Mouse (Mus musculus) limb, embryonic 14.5 days (tissue): ENCODE results near the gene Egfl7. TPM values are rescaled to one million over a fixed set of nuclear protein-coding genes. Genes with fewer than 3 reads are reported as not detected.

Source experiments
- ATAC-seq: fragments of 200-750 bp; cut with Nextera tagmentation; 2 replicates; pipeline ENCODE4 v1.8.0; 2017; ENCODE audit warnings: low read depth, moderate number of reproducible peaks, moderate TSS enrichment; ENCODE audit not compliant: low FRiP score
- DNase-seq: peaks from one replicate; pipeline ENCODE4 v3.0.0-alpha.2; 2015; ENCODE audit warnings: low spot score
- H3K27ac ChIP-seq: fragments of 300-500 bp; sonication (generic); replicated peaks from 2 replicates; pipeline ENCODE4 v1.5.1; 2014; ENCODE audit warnings: low read depth, mild to moderate bottlenecking, low read length, moderate library complexity, mixed read lengths
- H3K27me3 ChIP-seq: fragments of 300-500 bp; sonication (generic); 2 replicates; pipeline ENCODE4 v1.6.1; 2014; ENCODE audit warnings: low read length, mixed read lengths; ENCODE audit not compliant: control insufficient read depth, insufficient read depth
- H3K36me3 ChIP-seq: fragments of 300-500 bp; sonication (generic); 2 replicates; pipeline ENCODE4 v1.6.1; 2014; ENCODE audit warnings: mild to moderate bottlenecking, low read length, moderate library complexity, mixed read lengths; ENCODE audit not compliant: control insufficient read depth, insufficient read depth
- H3K4me1 ChIP-seq: fragments of 300-500 bp; sonication (generic); 2 replicates; pipeline ENCODE4 v1.6.1; 2014; ENCODE audit warnings: antibody characterized with exemption, low read length, mixed read lengths; ENCODE audit not compliant: control insufficient read depth, insufficient read depth
- H3K4me2 ChIP-seq: fragments of 300-500 bp; sonication (generic); replicated peaks from 2 replicates; pipeline ENCODE4 v1.6.1; 2014; ENCODE audit warnings: low read depth, mild to moderate bottlenecking, low read length, moderate library complexity; ENCODE audit not compliant: severe bottlenecking
- H3K4me3 ChIP-seq: fragments of 300-500 bp; sonication (generic); replicated peaks from 2 replicates; pipeline ENCODE4 v1.5.1; 2014; ENCODE audit warnings: low read length
- H3K9ac ChIP-seq: fragments of 300-500 bp; sonication (generic); 2 replicates; pipeline ENCODE4 v1.6.1; 2014; ENCODE audit warnings: mild to moderate bottlenecking, low read depth, low read length, moderate library complexity; ENCODE audit not compliant: severe bottlenecking
- H3K9me3 ChIP-seq: fragments of 300-500 bp; sonication (generic); 2 replicates; pipeline ENCODE4 v1.6.1; 2016; ENCODE audit warnings: low read length; ENCODE audit not compliant: control insufficient read depth
- POLR2A ChIP-seq: fragments of 200-500 bp; IDR thresholded peaks from 2 replicates; pipeline ENCODE4 v1.8.0; 2012; ENCODE audit warnings: inconsistent platforms, mild to moderate bottlenecking, moderate library complexity, borderline replicate concordance; ENCODE audit not compliant: insufficient read depth, insufficient read length; ENCODE audit errors: extremely low read depth
- WGBS: fragments of 180-500 bp; shearing (Covaris S2); extraction: QIAGEN DNeasy Blood & Tissue Kit; methylation state at CpG from one replicate; pipeline ENCODE4 v1.1.7; 2014; 5-methylcytosine and 5-hydroxymethylcytosine counted together
- polyA plus RNA-seq, 2 experiments: library from polyadenylated mRNA; depleted of rRNA in 1 of 2; stranded (reverse) in 1 of 2; unstranded in 1 of 2; fragments of >200 nt; fragmentation: Nextera tagmentation in 1 of 2; extraction: Ambion mirVana in 1 of 2; gene quantifications; 2 replicates each; pipeline versions ENCODE4 v1.2.1 to v1.2.3; 2012 to 2014

The Egfl7 gene
- polyA plus RNA-seq, 2 experiments, result 108 to 262 TPM

- H3K27me3 ChIP-seq, result no peaks in the 10 kb centered on the region
- H3K4me1 ChIP-seq, result no peaks in the 10 kb centered on the region; the same call in 1 of the 2 replicates
- ATAC-seq (no peak), DNase-seq (no peak)
- no peaks in the 10 kb centered on the region for H3K9me3 ChIP-seq
- no peak overlapping the region for H3K9ac ChIP-seq
- TF ChIP-seq POLR2A, result no peak
- H3K36me3 ChIP-seq, result peaks cover 28% of the 10 kb centered on the region
- no peak overlapping the region for H3K4me2 ChIP-seq
- H3K27ac ChIP-seq, result no peak overlapping the region
- no peak overlapping the region for H3K4me3 ChIP-seq
- 96% methylated on average over 7 of the region's 7 CpGs for WGBS
These were observed 10.5 kb downstream of the Egfl7 start for GRCm38 (mm10) chr2:26590282-26590681.

- Histone ChIP-seq H3K4me1 (no peaks in the 10 kb centered on the region; the same call in 1 of the 2 replicates), H3K27me3 (no peaks in the 10 kb centered on the region), H3K4me3 (no peak overlapping the region), H3K9me3 (no peaks in the 10 kb centered on the region), H3K9ac (no peak overlapping the region), H3K36me3 (peaks cover 35% of the 10 kb centered on the region), H3K4me2 (no peak overlapping the region), H3K27ac (no peak overlapping the region)
- ATAC-seq, result no peak
- WGBS, result 87% methylated on average over 7 of the region's 7 CpGs
- no peak for DNase-seq
- no peak for TF ChIP-seq POLR2A
These were observed 11.1 kb downstream of the Egfl7 start for GRCm38 (mm10) chr2:26590962-26591361.

GRCm38 (mm10) chr2:26591416-26591815, 11.6 kb downstream of the Egfl7 start:
- no peak for TF ChIP-seq POLR2A
- Histone ChIP-seq H3K4me3 (no peak overlapping the region), H3K9me3 (no peaks in the 10 kb centered on the region), H3K4me2 (no peak overlapping the region), H3K4me1 (no peaks in the 10 kb centered on the region; the same call in 1 of the 2 replicates), H3K27me3 (no peaks in the 10 kb centered on the region), H3K36me3 (peaks cover 36% of the 10 kb centered on the region), H3K27ac (no peak overlapping the region), H3K9ac (no peak overlapping the region)
- ATAC-seq (no peak), DNase-seq (no peak)
- 78% methylated on average over 12 of the region's 12 CpGs for WGBS

GRCm38 (mm10) chr2:26593211-26594021, 13.6 kb downstream of the Egfl7 start:
- H3K4me1 ChIP-seq, result no peaks in the 10 kb centered on the region
- DNase-seq (no peak), ATAC-seq (no peak)
- no peaks in the 10 kb centered on the region for H3K9me3 ChIP-seq
- no peak for TF ChIP-seq POLR2A
- H3K27me3 ChIP-seq, result no peaks in the 10 kb centered on the region
- 53% methylated on average over 9 of the region's 9 CpGs for WGBS
- H3K4me3 ChIP-seq, result no peak overlapping the region
- H3K4me2 ChIP-seq, result no peak overlapping the region
- peaks cover 36% of the 10 kb centered on the region for H3K36me3 ChIP-seq
- H3K27ac ChIP-seq, result no peak overlapping the region
- H3K9ac ChIP-seq, result no peak overlapping the region

DNA sequence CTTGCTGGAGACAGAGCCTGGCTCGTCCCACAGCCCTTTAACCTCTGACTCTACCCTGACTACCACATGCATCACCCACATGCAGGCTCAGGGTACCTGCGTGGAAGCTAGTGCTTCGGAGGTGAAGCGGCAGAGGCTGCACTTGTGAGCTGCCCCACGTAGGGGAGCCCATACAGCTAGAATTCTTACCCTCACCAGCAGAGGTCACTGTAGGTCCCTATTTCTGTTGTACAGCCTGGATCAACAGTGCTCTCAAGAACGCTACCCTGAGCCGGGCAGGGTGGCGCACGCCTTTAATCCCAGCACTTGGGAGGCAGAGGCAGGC, 14.2 kb downstream of the Egfl7 start:
- ATAC-seq (no peak), DNase-seq (no peak)
- Histone ChIP-seq H3K4me3 (no peak overlapping the region), H3K27ac (no peak overlapping the region), H3K36me3 (peaks cover 36% of the 10 kb centered on the region), H3K9ac (no peak overlapping the region), H3K9me3 (no peaks in the 10 kb centered on the region), H3K4me2 (no peak overlapping the region), H3K4me1 (no peaks in the 10 kb centered on the region), H3K27me3 (no peaks in the 10 kb centered on the region)
- TF ChIP-seq POLR2A, result no peak
- 73% methylated on average over 9 of the region's 9 CpGs for WGBS
